8 mouse cellular contexts compared by ENCODE assay signal in genomic region chr11:88291688-88292087, GRCm38 (mm10). TPM values are rescaled to one million over a fixed set of nuclear protein-coding genes. Genes with fewer than 3 reads are reported as not detected.
DNase-seq lines count a peak whose midpoint lies in the region; ATAC-seq lines count a peak whose summit lies in the region.

No protein-coding gene starts in this region.

- peaks cover 19% of the 10 kb centered on the region for H3K27me3 ChIP-seq in hindbrain, embryonic 10.5 days (ENCODE audit: insufficient read depth, poor library complexity, severe bottlenecking)
- H3K27me3 ChIP-seq in hindbrain, embryonic 13.5 days, result no peaks in the 10 kb centered on the region

- H3K4me1 ChIP-seq in hindbrain, embryonic 10.5 days (replicated peaks), result peaks cover 72% of the 10 kb centered on the region
- H3K4me1 ChIP-seq in hindbrain, embryonic 13.5 days (replicated peaks), result peaks cover 64% of the 10 kb centered on the region

- no peak overlapping the region for H3K9ac ChIP-seq in hindbrain, embryonic 13.5 days

- H3K4me3 ChIP-seq in hindbrain, embryonic 10.5 days, result no peak overlapping the region
- no peak overlapping the region for H3K4me3 ChIP-seq in hindbrain, embryonic 13.5 days

- ATAC-seq in CD4-positive, CD25-positive, alpha-beta regulatory T cell, adult 4 months, result no peak
- no peak for ATAC-seq in hindbrain, embryonic 13.5 days (ENCODE audit: low FRiP score)

- H3K9me3 ChIP-seq in hindbrain, embryonic 10.5 days, result no peaks in the 10 kb centered on the region
- H3K9me3 ChIP-seq in hindbrain, embryonic 13.5 days, result no peaks in the 10 kb centered on the region

- peak; percentile 6 for DNase-seq in CD4-positive, CD25-positive, alpha-beta regulatory T cell, adult 2 months (ENCODE audit: low read depth, low spot score)
- peak; percentile 36 for DNase-seq in hindbrain, embryonic 10.5 days (ENCODE audit: low spot score)
- peak; percentile 8 for DNase-seq in thymus, postnatal 14 days
- DNase-seq in thymus, postnatal 10 days (ENCODE audit: low spot score in 2 of 2), result no peak
- peak; percentile 4 for DNase-seq in telencephalon, adult 2 months (ENCODE audit: low read depth, low spot score)
- no peak for DNase-seq in neural tube, embryonic 10.5 days (ENCODE audit: extremely low spot score, low spot score)

- WGBS in hindbrain, embryonic 10.5 days, result 43% methylated on average over 4 of the region's 4 CpGs
- WGBS in hindbrain, embryonic 13.5 days, result 33% methylated on average over 4 of the region's 4 CpGs

- no peaks in the 10 kb centered on the region for H3K36me3 ChIP-seq in hindbrain, embryonic 10.5 days
- no peaks in the 10 kb centered on the region for H3K36me3 ChIP-seq in hindbrain, embryonic 13.5 days

- no peak overlapping the region for H3K4me2 ChIP-seq in hindbrain, embryonic 13.5 days

- peak overlapping the region; percentile 91 for H3K27ac ChIP-seq in hindbrain, embryonic 10.5 days
- H3K27ac ChIP-seq in hindbrain, embryonic 13.5 days, result no peak overlapping the region

RNA-seq across cellular contexts. Expression of gene Ccdc182, which starts 2.2 kb away (rescaled TPM):
- not detected for polyA plus RNA-seq in CD4-positive, CD25-positive, alpha-beta regulatory T cell, adult 4 months (2017; shearing (Covaris generic))
- 7.9 and 11.8 TPM in 2 replicates for polyA plus RNA-seq in hindbrain, embryonic 10.5 days (2016; fragmentation: Nextera tagmentation; extraction: Ambion mirVana)
- 1.3 and 1.7 TPM in 2 replicates for polyA plus RNA-seq in hindbrain, embryonic 13.5 days (2015; fragmentation: Nextera tagmentation; extraction: Ambion mirVana)

Comparison
In these comparisons a context has a peak if more than half of its experiments do, and no peak if none do; other contexts are left out.
1. DNase-seq: peak in CD4-positive, CD25-positive, alpha-beta regulatory T cell, adult 2 months (single experiment), hindbrain, embryonic 10.5 days (single experiment), thymus, postnatal 14 days (single experiment) and telencephalon, adult 2 months (single experiment); none in thymus, postnatal 10 days (0 of 2) and neural tube, embryonic 10.5 days (single experiment).